Mouse (Mus musculus): ENCODE results near the gene Smyd3. TPM values are rescaled to one million over a fixed set of nuclear protein-coding genes. Genes with fewer than 3 reads are reported as not detected.

Smyd3 gene
- polyA plus RNA-seq, 1 experiment from 2014 or later = 12.7 TPM

- ChIA-PET CTCF (interaction anchor here (1.1 kb wide), 1 partner anchor 25 kb away, joined by 4 read pairs; no protein-coding TSS in a partner anchor), POLR2A (no interaction called here)
- DNase-seq (ENCODE audit: low read depth, low spot score) (no peak), ATAC-seq (no peak)
- no peaks in the 10 kb centered on the region for H3K27me3 ChIP-seq
- in situ Hi-C loops (cut with MboI; ENCODE audit: low pct_unique_long_range_greater_than_20kb) = loop anchor here (5.0 to 10.0 kb wide), 3 partner anchors 78 to 457 kb away; no protein-coding TSS in a partner anchor
- no peak for TF ChIP-seq CTCF (IDR thresholded peaks at IDR 0.05)
These were observed 458.3 kb downstream of the Smyd3 start for GRCm38 (mm10) chr1:179059286-179060112.

- TF ChIP-seq CTCF (IDR thresholded peaks at IDR 0.05) = no peak
- DNase-seq (ENCODE audit: low read depth, low spot score) (no peak), ATAC-seq (no peak)
- POLR2A ChIA-PET = no interaction called here
- CTCF ChIA-PET = interaction anchor here (1.1 kb wide), 1 partner anchor 25 kb away, joined by 4 read pairs; no protein-coding TSS in a partner anchor
- in situ Hi-C loops (cut with MboI; ENCODE audit: low pct_unique_long_range_greater_than_20kb) = loop anchor here (5.0 to 10.0 kb wide), 2 partner anchors 304 to 456 kb away; no protein-coding TSS in a partner anchor
- no peaks in the 10 kb centered on the region for H3K27me3 ChIP-seq
These were observed 459.2 kb downstream of the Smyd3 start for GRCm38 (mm10) chr1:179058675-179059074.

DNA sequence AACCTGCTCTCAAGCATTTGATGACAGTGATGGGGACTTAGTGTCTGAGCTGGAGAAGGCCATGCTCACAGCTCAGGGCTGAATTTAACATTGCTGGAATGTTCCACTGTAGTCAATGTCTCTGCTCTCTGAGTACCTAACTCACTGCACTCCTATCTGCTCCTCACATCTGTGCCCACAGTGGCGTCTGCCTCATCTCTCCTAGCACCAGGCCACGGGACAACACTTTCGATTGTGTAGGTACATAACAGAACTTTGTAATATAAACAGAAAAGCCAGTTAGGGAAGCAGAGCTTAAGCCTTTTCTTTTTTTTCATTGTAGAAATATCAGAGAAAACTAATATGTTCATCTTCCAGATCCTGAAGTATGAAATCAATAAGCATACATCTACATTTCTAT lies 462.1 kb downstream of the Smyd3 start:
- no peaks in the 10 kb centered on the region for H3K27me3 ChIP-seq
- no peak for TF ChIP-seq CTCF (IDR thresholded peaks at IDR 0.05)
- no peak for DNase-seq (ENCODE audit: low read depth, low spot score)
- in situ Hi-C loops (cut with MboI; ENCODE audit: low pct_unique_long_range_greater_than_20kb) = loop anchor here (5.0 to 10.0 kb wide), 2 partner anchors 301 to 453 kb away; no protein-coding TSS in a partner anchor
- ATAC-seq = no peak
- POLR2A ChIA-PET = no interaction called here
- CTCF ChIA-PET = interaction anchor here (1.3 to 1.6 kb wide), 2 partner anchors 9 to 17 kb away, joined by 4 to 9 read pairs; no protein-coding TSS in a partner anchor

GRCm38 (mm10) chr1:179054385-179055116 lies 463.3 kb downstream of the Smyd3 start:
- TF ChIP-seq CTCF (IDR thresholded peaks at IDR 0.05) = no peak
- peak; percentile 86 for ATAC-seq
- in situ Hi-C loops (cut with MboI; ENCODE audit: low pct_unique_long_range_greater_than_20kb) = loop anchor here (5.0 to 10.0 kb wide), 2 partner anchors 300 to 452 kb away; no protein-coding TSS in a partner anchor
- DNase-seq (ENCODE audit: low read depth, low spot score) = no peak
- no peaks in the 10 kb centered on the region for H3K27me3 ChIP-seq
- ChIA-PET CTCF (interaction anchor here (1.7 kb wide), 1 partner anchor 9 kb away, joined by 4 read pairs; no protein-coding TSS in a partner anchor), POLR2A (interaction anchor here (0.5 to 1.4 kb wide), 2 partner anchors 29 to 32 kb away, joined by 3 read pairs; no protein-coding TSS in a partner anchor)

- DNase-seq (ENCODE audit: low read depth, low spot score) (no peak), ATAC-seq (no peak)
- CTCF ChIA-PET = interaction anchor here (1.0 to 1.7 kb wide), 2 partner anchors 7 to 11 kb away, joined by 4 read pairs; no protein-coding TSS in a partner anchor
- POLR2A ChIA-PET = no interaction called here
- in situ Hi-C loops (cut with MboI; ENCODE audit: low pct_unique_long_range_greater_than_20kb) = loop anchor here (10.0 kb wide), 1 partner anchor 298 kb away; no protein-coding TSS in a partner anchor
- H3K27me3 ChIP-seq = no peaks in the 10 kb centered on the region
- TF ChIP-seq CTCF (IDR thresholded peaks at IDR 0.05) = no peak
These were observed 465.2 kb downstream of the Smyd3 start for GRCm38 (mm10) chr1:179052545-179053180.

DNA sequence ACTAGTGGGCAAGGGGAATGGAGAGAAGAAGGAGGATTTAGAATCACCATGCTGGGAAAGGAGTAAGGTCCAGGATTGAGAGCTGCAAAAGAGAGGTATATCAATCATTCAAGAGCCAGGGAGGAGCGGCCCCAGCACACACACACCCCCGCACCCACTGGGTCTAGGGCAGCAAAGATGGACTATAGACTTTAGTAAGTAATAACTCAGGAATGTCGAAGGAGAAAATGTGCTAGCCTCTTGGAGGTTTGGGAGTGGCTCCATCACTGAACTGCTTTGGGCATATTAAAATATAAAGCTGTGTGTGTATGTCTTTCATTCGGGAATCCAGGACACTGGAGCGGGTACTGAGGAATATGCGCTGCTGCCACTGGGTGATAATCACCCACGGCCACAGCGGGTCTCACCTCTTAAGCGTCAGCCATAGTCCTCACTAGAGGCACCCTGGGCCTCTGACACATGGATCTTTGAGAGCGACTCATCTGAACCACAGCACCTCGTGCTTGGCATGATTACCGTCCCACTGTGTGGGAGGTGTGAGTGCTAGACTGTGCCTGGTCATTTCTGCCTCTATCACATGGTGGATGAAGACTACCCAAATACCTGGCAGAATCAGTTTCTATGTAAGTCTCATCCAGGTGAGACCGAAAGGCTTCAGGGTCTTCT lies 469.8 kb downstream of the Smyd3 start:
- ChIA-PET CTCF (no interaction called here), POLR2A (interaction anchor here (0.6 kb wide), 1 partner anchor 84 kb away, joined by 3 read pairs; no protein-coding TSS in a partner anchor)
- H3K27me3 ChIP-seq = no peaks in the 10 kb centered on the region
- no peak for TF ChIP-seq CTCF (IDR thresholded peaks at IDR 0.05)
- DNase-seq (ENCODE audit: low read depth, low spot score) (no peak), ATAC-seq (peak; percentile 22)
- in situ Hi-C loops (cut with MboI; ENCODE audit: low pct_unique_long_range_greater_than_20kb) = loop anchor here (5.0 kb wide), 1 partner anchor 521 kb away; the partner anchor contains the start of gene Kif26b

- in situ Hi-C loops (cut with MboI; ENCODE audit: low pct_unique_long_range_greater_than_20kb) = loop anchor here (5.0 kb wide), 1 partner anchor 519 kb away; the partner anchor contains the start of gene Kif26b
- TF ChIP-seq CTCF (IDR thresholded peaks at IDR 0.05) = no peak
- CTCF ChIA-PET = interaction anchor here (1.4 kb wide), 1 partner anchor 8 kb away, joined by 4 read pairs; no protein-coding TSS in a partner anchor
- ATAC-seq = peak; percentile 28
- POLR2A ChIA-PET = interaction anchor here (0.8 kb wide), 1 partner anchor 70 kb away, joined by 3 read pairs; no protein-coding TSS in a partner anchor
- peak; percentile 84 for DNase-seq (ENCODE audit: low read depth, low spot score)
- H3K27me3 ChIP-seq = no peaks in the 10 kb centered on the region
These were observed 471.8 kb downstream of the Smyd3 start for GRCm38 (mm10) chr1:179045856-179046714.

DNA sequence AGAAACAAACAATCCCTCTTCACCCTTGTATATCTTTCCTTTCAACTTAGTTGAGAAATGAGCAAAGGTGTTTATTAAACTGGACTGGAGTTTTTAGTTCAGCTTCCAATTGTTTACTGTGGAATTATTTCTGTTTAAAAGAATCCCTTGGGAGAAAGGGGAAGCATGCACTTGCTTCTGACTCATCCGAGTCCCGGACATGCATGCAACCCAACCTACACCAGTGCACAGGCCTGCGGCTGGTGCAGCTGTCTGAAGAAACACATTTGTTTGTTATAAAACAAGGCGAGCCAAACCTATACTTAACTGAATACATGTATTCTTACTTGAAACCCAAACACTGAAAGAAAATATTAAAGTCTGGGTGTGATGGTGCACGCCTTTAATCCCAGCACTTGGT lies 473.7 kb downstream of the Smyd3 start:
- in situ Hi-C loops (cut with MboI; ENCODE audit: low pct_unique_long_range_greater_than_20kb) = loop anchor here (5.0 kb wide), 1 partner anchor 47 kb away; no protein-coding TSS in a partner anchor
- TF ChIP-seq CTCF (IDR thresholded peaks at IDR 0.05) = no peak
- CTCF ChIA-PET = no interaction called here

More for the DNA sequence above, 473.7 kb downstream of the Smyd3 start:
- H3K27me3 ChIP-seq = no peaks in the 10 kb centered on the region
- POLR2A ChIA-PET = no interaction called here
- DNase-seq (ENCODE audit: low read depth, low spot score) (no peak), ATAC-seq (no peak)
